Mouse (Mus musculus) CH12F3 (cell line): ENCODE measurements around the gene Kcnk12.

Experiments
- in situ Hi-C: fragments of 300-500 bp; cut with MboI; formaldehyde crosslinking; loops from 2 replicates; pipeline ENCODE4 v1.14.3; 2020; ENCODE audit warnings: low sequenced_read_pairs

Gene Kcnk12

GRCm38 (mm10) chr17:87724727-87725126 lies 73.1 kb downstream of the Kcnk12 start:
- in situ Hi-C loops, result no loop called here

- in situ Hi-C loops, result no loop called here
These were observed 97.7 kb downstream of the Kcnk12 start for GRCm38 (mm10) chr17:87700101-87700500.

GRCm38 (mm10) chr17:87698996-87699765 lies 98.6 kb downstream of the Kcnk12 start:
- in situ Hi-C loops, result no loop called here

GRCm38 (mm10) chr17:87696814-87697213 lies 101.0 kb downstream of the Kcnk12 start:
- in situ Hi-C loops, result no loop called here

- in situ Hi-C loops, result no loop called here
These were observed 101.8 kb downstream of the Kcnk12 start for GRCm38 (mm10) chr17:87695874-87696465.
